In genomic region chr15:89044381-89044780, GRCm38 (mm10) we compare ENCODE assay signal across 31 mouse cellular contexts. TPM values are rescaled to one million over a fixed set of nuclear protein-coding genes. Genes with fewer than 3 reads are reported as not detected.
A peak's percentile ranks its signal among the peaks of the same experiment; 100 is the strongest.
DNase-seq lines count a peak whose midpoint lies in the region; ATAC-seq and TF ChIP-seq lines count a peak whose summit lies in the region.
"Had no signal": no experiment of that assay in that cellular context is flagged by ENCODE, and none has a peak within 500 bp of the region (broad histone marks: within the 10 kb centered on the region; RNA-seq: fewer than 3 reads in every experiment).

No protein-coding gene starts in this region.

- H3K27ac ChIP-seq in forebrain, embryonic 11.5 days (ENCODE audit: low read depth, low read length) = no peak overlapping the region
- no peak overlapping the region for H3K27ac ChIP-seq in forebrain, embryonic 16.5 days (ENCODE audit: low read length)
- no peak overlapping the region for H3K27ac ChIP-seq in kidney, postnatal 0 days
- H3K27ac ChIP-seq in ES-E14 (ENCODE audit: insufficient read depth, low read depth, low read length, poor library complexity, severe bottlenecking) = no peak overlapping the region
- H3K27ac ChIP-seq: embryonic facial prominence, embryonic 10.5 days; embryonic facial prominence, embryonic 15.5 days; forebrain, embryonic 13.5 days; hindbrain, embryonic 14.5 days; limb, embryonic 10.5 days; limb, embryonic 15.5 days; liver, embryonic 15.5 days; lung, embryonic 15.5 days; midbrain, embryonic 12.5 days; neural tube, embryonic 13.5 days had no signal

- in situ Hi-C loops in ES-E14 (cut with MboI; ENCODE audit: low sequenced_read_pairs in 2 of 2, unreplicated experiment in 2 of 2) = no loop called here

- no peaks in the 10 kb centered on the region for H3K4me1 ChIP-seq in forebrain, embryonic 11.5 days (replicated peaks; ENCODE audit: control insufficient read depth, insufficient read depth, low read length)
- no peaks in the 10 kb centered on the region for H3K4me1 ChIP-seq in forebrain, embryonic 16.5 days (replicated peaks; ENCODE audit: control insufficient read depth, insufficient read depth, low read length)
- no peaks in the 10 kb centered on the region for H3K4me1 ChIP-seq in kidney, postnatal 0 days (replicated peaks; ENCODE audit: insufficient read depth, low read length)
- no peaks in the 10 kb centered on the region for H3K4me1 ChIP-seq in ES-E14 (ENCODE audit: control insufficient read depth in 2 of 2, insufficient read depth in 2 of 2, low read length in 2 of 2, poor library complexity in 1 of 2)
- H3K4me1 ChIP-seq: embryonic facial prominence, embryonic 10.5 days; embryonic facial prominence, embryonic 15.5 days; forebrain, embryonic 13.5 days; limb, embryonic 10.5 days; limb, embryonic 15.5 days; liver, embryonic 15.5 days; lung, embryonic 15.5 days; midbrain, embryonic 12.5 days; neural tube, embryonic 13.5 days had no signal

- H3K36me3 ChIP-seq in forebrain, embryonic 11.5 days (ENCODE audit: control insufficient read depth, insufficient read depth, low read length) = no peaks in the 10 kb centered on the region
- no peaks in the 10 kb centered on the region for H3K36me3 ChIP-seq in forebrain, embryonic 16.5 days (ENCODE audit: control insufficient read depth, insufficient read depth)
- no peaks in the 10 kb centered on the region for H3K36me3 ChIP-seq in kidney, postnatal 0 days (ENCODE audit: insufficient read depth, low read length)
- no peaks in the 10 kb centered on the region for H3K36me3 ChIP-seq in ES-E14 (ENCODE audit: control insufficient read depth, insufficient read depth, low read length, poor library complexity, severe bottlenecking)
- H3K36me3 ChIP-seq: embryonic facial prominence, embryonic 10.5 days; embryonic facial prominence, embryonic 15.5 days; G1E; limb, embryonic 10.5 days; limb, embryonic 15.5 days; liver, embryonic 15.5 days; lung, embryonic 15.5 days; midbrain, embryonic 12.5 days; neural tube, embryonic 13.5 days had no signal

- H3K4me2 ChIP-seq in forebrain, embryonic 11.5 days (ENCODE audit: low read depth, low read length, severe bottlenecking) = no peak overlapping the region
- H3K4me2 ChIP-seq in forebrain, embryonic 16.5 days (ENCODE audit: low read length) = no peak overlapping the region
- no peak overlapping the region for H3K4me2 ChIP-seq in kidney, postnatal 0 days (ENCODE audit: low read length)
- H3K4me2 ChIP-seq: embryonic facial prominence, embryonic 15.5 days; forebrain, embryonic 13.5 days; heart, embryonic 11.5 days; hindbrain, embryonic 14.5 days; limb, embryonic 15.5 days; liver, embryonic 15.5 days; lung, embryonic 15.5 days; midbrain, embryonic 12.5 days; neural tube, embryonic 13.5 days had no signal

- WGBS in forebrain, embryonic 11.5 days = 77% methylated on average over 5 of the region's 5 CpGs
- WGBS in forebrain, embryonic 16.5 days = 76% methylated on average over 5 of the region's 5 CpGs
- WGBS in kidney, postnatal 0 days = 72% methylated on average over 5 of the region's 5 CpGs

- H3K9ac ChIP-seq in forebrain, embryonic 11.5 days (ENCODE audit: low read length) = no peak overlapping the region
- H3K9ac ChIP-seq in forebrain, embryonic 16.5 days (replicated peaks; ENCODE audit: low read depth, low read length) = no peak overlapping the region
- H3K9ac ChIP-seq in kidney, postnatal 0 days (ENCODE audit: low read depth, low read length) = no peak overlapping the region
- no peak overlapping the region for H3K9ac ChIP-seq in ES-E14 (ENCODE audit: insufficient read depth, low read depth, low read length, poor library complexity, severe bottlenecking)
- H3K9ac ChIP-seq: embryonic facial prominence, embryonic 15.5 days; forebrain, embryonic 13.5 days; hindbrain, embryonic 14.5 days; limb, embryonic 15.5 days; liver, embryonic 15.5 days; lung, embryonic 15.5 days; midbrain, embryonic 12.5 days; neural tube, embryonic 13.5 days had no signal

- no peak for ATAC-seq in forebrain, embryonic 11.5 days (replicated peaks; ENCODE audit: low FRiP score)
- ATAC-seq in forebrain, embryonic 16.5 days = no peak
- no peak for ATAC-seq in kidney, postnatal 0 days (replicated peaks; ENCODE audit: low FRiP score, low read depth)
- ATAC-seq: forebrain, embryonic 13.5 days; inflammation-experienced regulatory T-cells, adult 6 months; Patski had no signal

- peak; percentile 35 for DNase-seq in forebrain, embryonic 11.5 days (ENCODE audit: low spot score)
- no peak for DNase-seq in kidney, postnatal 0 days (ENCODE audit: low spot score)
- DNase-seq in kidney, adult 11 months = no peak
- DNase-seq in A20 (ENCODE audit: low read depth, low spot score) (peak; percentile 24), ES-E14 (ENCODE audit: low read depth, low spot score) (peak; percentile 21)
- DNase-seq in left cerebral cortex, adult 8-10 months (ENCODE audit: low spot score in 2 of 2) = no peak
- no peak for DNase-seq in spleen, postnatal 36 days (ENCODE audit: low spot score in 2 of 2)
- DNase-seq: adrenal gland, postnatal 25 days; cerebellum, adult 18-20 months; cerebellum, postnatal 25 days; gastrocnemius, postnatal 14 days; kidney, adult 9 months; lung, postnatal 36 days had no signal

- H3K27me3 ChIP-seq in forebrain, embryonic 11.5 days (ENCODE audit: control insufficient read depth, insufficient read depth, low read length) = no peaks in the 10 kb centered on the region
- H3K27me3 ChIP-seq in forebrain, embryonic 16.5 days (replicated peaks; ENCODE audit: control insufficient read depth, insufficient read depth, low read length) = no peaks in the 10 kb centered on the region
- no peaks in the 10 kb centered on the region for H3K27me3 ChIP-seq in kidney, postnatal 0 days (ENCODE audit: insufficient read depth, low read length)
- H3K27me3 ChIP-seq: embryonic facial prominence, embryonic 15.5 days; forebrain, embryonic 13.5 days; limb, embryonic 15.5 days; liver, embryonic 15.5 days; lung, embryonic 15.5 days; midbrain, embryonic 12.5 days; neural tube, embryonic 13.5 days had no signal

- H3K9me3 ChIP-seq in forebrain, embryonic 11.5 days (ENCODE audit: control insufficient read depth, low read length) = peaks cover 5% of the 10 kb centered on the region; the same call in 1 of the 2 replicates
- H3K9me3 ChIP-seq in forebrain, embryonic 16.5 days (ENCODE audit: control insufficient read depth, low read length) = peaks cover 6% of the 10 kb centered on the region; the same call in 1 of the 2 replicates
- no peaks in the 10 kb centered on the region for H3K9me3 ChIP-seq in kidney, postnatal 0 days (replicated peaks; ENCODE audit: low read length)
- no peaks in the 10 kb centered on the region for H3K9me3 ChIP-seq in ES-E14 (ENCODE audit: control insufficient read depth, insufficient read depth, low read depth, low read length)
- H3K9me3 ChIP-seq: embryonic facial prominence, embryonic 15.5 days; G1E; limb, embryonic 15.5 days; liver, embryonic 15.5 days had no signal

- peak; percentile 18; the same call in 1 of the 2 replicates for TF ChIP-seq CTCF in kidney, postnatal 0 days (IDR thresholded peaks at IDR 0.05; ENCODE audit: low read depth)

- no peak overlapping the region for H3K4me3 ChIP-seq in forebrain, embryonic 11.5 days (ENCODE audit: low read depth, low read length)
- no peak overlapping the region for H3K4me3 ChIP-seq in forebrain, embryonic 16.5 days (replicated peaks; ENCODE audit: low read length)
- no peak overlapping the region for H3K4me3 ChIP-seq in kidney, postnatal 0 days (replicated peaks; ENCODE audit: low read depth, low read length)
- no peak overlapping the region for H3K4me3 ChIP-seq in ES-E14 (ENCODE audit: insufficient read depth in 1 of 2, low read depth in 1 of 2, low read length in 2 of 2, poor library complexity in 1 of 2, severe bottlenecking in 1 of 2)
- H3K4me3 ChIP-seq: embryonic facial prominence, embryonic 10.5 days; embryonic facial prominence, embryonic 15.5 days; forebrain, embryonic 13.5 days; limb, embryonic 10.5 days; limb, embryonic 15.5 days; liver, embryonic 15.5 days; lung, embryonic 15.5 days; midbrain, embryonic 12.5 days; neural tube, embryonic 13.5 days had no signal

TF ChIP-seq in ES-E14, 5 proteins besides CTCF, POLR2A, EP300 and RAD21:
- TF ChIP-seq HCFC1 (IDR thresholded peaks at IDR 0.05; ENCODE audit: borderline replicate concordance, insufficient read depth, low read length) (no peak), MAFK (IDR thresholded peaks at IDR 0.05; ENCODE audit: insufficient read depth, low read depth, low read length) (no peak)

RNA-seq across cellular contexts. Expression of gene Panx2, which starts 15.2 kb away (rescaled TPM):
- polyA plus RNA-seq in forebrain, embryonic 11.5 days (2014; fragmentation: Nextera tagmentation; extraction: Ambion mirVana) = 0.71 and 0.83 TPM in 2 replicates
- 2.6 and 4.9 TPM in 2 replicates for polyA plus RNA-seq in forebrain, embryonic 16.5 days (2015; fragmentation: Nextera tagmentation; extraction: Ambion mirVana)
- 0.04 and 0.05 TPM in 2 replicates for polyA plus RNA-seq in kidney, postnatal 0 days (2015; fragmentation: Nextera tagmentation; extraction: Ambion mirVana)
- 0.22 and 0.58 TPM in 2 replicates for total RNA-seq in ES-E14 (2012; rRNA removed)
- 100 to 1,000 TPM; 108 to 121 (median 111) TPM for total RNA-seq in left cerebral cortex, adult 8-10 months (2022)
- total RNA-seq: granulocyte monocyte progenitor cell, adult 5-6 weeks; hematopoietic stem cell, adult 5-6 weeks; megakaryocyte, adult 5-6 weeks had no signal
- polyA plus RNA-seq: inflammation-experienced regulatory T-cells, adult 6 months; liver, embryonic 15.5 days had no signal

RNA-seq across cellular contexts. Expression of gene Trabd, which starts 30.5 kb away (rescaled TPM):
- polyA plus RNA-seq in forebrain, embryonic 11.5 days (2014; fragmentation: Nextera tagmentation; extraction: Ambion mirVana) = 55.8 and 61.0 TPM in 2 replicates
- 36.2 and 39.8 TPM in 2 replicates for polyA plus RNA-seq in forebrain, embryonic 16.5 days (2015; fragmentation: Nextera tagmentation; extraction: Ambion mirVana)
- polyA plus RNA-seq in kidney, postnatal 0 days (2015; fragmentation: Nextera tagmentation; extraction: Ambion mirVana) = 48.9 and 50.3 TPM in 2 replicates
- 24.2 and 29.9 TPM in 2 replicates for total RNA-seq in ES-E14 (2012; rRNA removed)
- total RNA-seq in left cerebral cortex, adult 8-10 months (2022) = 10 to 100 TPM; 17.3 to 21.8 (median 18.0) TPM

RNA-seq across cellular contexts. Expression of gene Selenoo, which starts 44.5 kb away (rescaled TPM):
- polyA plus RNA-seq in forebrain, embryonic 11.5 days (2014; fragmentation: Nextera tagmentation; extraction: Ambion mirVana) = 22.6 and 25.1 TPM in 2 replicates
- polyA plus RNA-seq in forebrain, embryonic 16.5 days (2015; fragmentation: Nextera tagmentation; extraction: Ambion mirVana) = 22.2 and 24.2 TPM in 2 replicates
- 18.3 and 21.3 TPM in 2 replicates for polyA plus RNA-seq in kidney, postnatal 0 days (2015; fragmentation: Nextera tagmentation; extraction: Ambion mirVana)
- 7.5 and 8.7 TPM in 2 replicates for total RNA-seq in ES-E14 (2012; rRNA removed)
- 10 to 100 TPM; 22.7 to 27.6 (median 24.7) TPM for total RNA-seq in left cerebral cortex, adult 8-10 months (2022)

Comparison
In these comparisons a context has a peak if more than half of its experiments do, and no peak if none do; other contexts are left out.
1. DNase-seq: peak in forebrain, embryonic 11.5 days (single experiment), A20 (single experiment) and ES-E14 (single experiment); none in kidney, postnatal 0 days (single experiment), kidney, adult 11 months (single experiment), left cerebral cortex, adult 8-10 months (0 of 2) and spleen, postnatal 36 days (0 of 2).